Comparison of ENCODE assay signal across 24 mouse cellular contexts in the genomic region with DNA sequence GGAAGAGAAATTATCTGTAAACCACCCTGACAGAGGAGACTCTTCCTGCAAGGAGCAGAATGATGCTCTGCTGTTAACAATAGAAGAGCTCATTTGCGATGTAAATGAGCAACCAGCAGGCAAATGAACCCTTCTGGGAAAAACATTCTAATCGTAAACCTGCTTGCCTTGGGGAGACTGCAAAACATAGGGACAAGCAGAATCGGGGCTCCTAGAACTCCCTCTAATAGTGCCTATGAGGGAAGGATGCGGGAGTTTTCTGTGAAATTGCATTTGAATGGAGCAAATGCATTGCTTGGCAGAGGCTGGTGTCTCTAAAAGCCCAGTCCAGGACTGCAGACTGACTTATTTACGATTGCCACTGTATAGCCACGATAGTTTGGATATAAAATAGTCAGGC. TPM values are rescaled to one million over a fixed set of nuclear protein-coding genes. Genes with fewer than 3 reads are reported as not detected.
DNase-seq lines count a peak whose midpoint lies in the region; ATAC-seq and TF ChIP-seq lines count a peak whose summit lies in the region.
"Had no signal": no experiment of that assay in that cellular context is flagged by ENCODE, and none has a peak within 500 bp of the region (broad histone marks: within the 10 kb centered on the region; RNA-seq: fewer than 3 reads in every experiment).

No protein-coding gene starts in this region.

- no peak for TF ChIP-seq CTCF in layer of hippocampus, adult 2 months (conservative IDR thresholded peaks at IDR 0.05)

- no peak overlapping the region for H3K4me2 ChIP-seq in hindbrain, embryonic 12.5 days (replicated peaks)
- H3K4me2 ChIP-seq in midbrain, embryonic 12.5 days (replicated peaks): 0 out of 2 replicates have a peak overlapping the region, but pooled peaks have one; percentile 5
- H3K4me2 ChIP-seq in neural tube, embryonic 14.5 days (ENCODE audit: low read depth, low read length): no peak overlapping the region
- H3K4me2 ChIP-seq: heart, embryonic 11.5 days; intestine, embryonic 15.5 days; kidney, embryonic 15.5 days had no signal

- WGBS in hindbrain, embryonic 12.5 days: 27% methylated on average over 6 of the region's 6 CpGs
- WGBS in midbrain, embryonic 12.5 days: 38% methylated on average over 6 of the region's 6 CpGs
- 6% methylated on average over 6 of the region's 6 CpGs for WGBS in neural tube, embryonic 14.5 days

- H3K4me3 ChIP-seq in layer of hippocampus, adult 2 months: no peak overlapping the region
- H3K4me3 ChIP-seq in hindbrain, embryonic 12.5 days: no peak overlapping the region
- H3K4me3 ChIP-seq in midbrain, embryonic 12.5 days: no peak overlapping the region
- H3K4me3 ChIP-seq in neural tube, embryonic 14.5 days (ENCODE audit: low read depth, low read length): no peak overlapping the region
- H3K4me3 ChIP-seq: intestine, embryonic 15.5 days; kidney, embryonic 15.5 days had no signal

- peak overlapping the region; percentile 46; the same call in 1 of the 2 replicates for H3K27ac ChIP-seq in layer of hippocampus, adult 2 months
- H3K27ac ChIP-seq in hindbrain, embryonic 12.5 days: peak overlapping the region; percentile 91
- H3K27ac ChIP-seq in midbrain, embryonic 12.5 days (replicated peaks): peak overlapping the region; percentile 84
- peak overlapping the region; percentile 97 for H3K27ac ChIP-seq in neural tube, embryonic 14.5 days (ENCODE audit: low read depth, low read length)
- H3K27ac ChIP-seq: intestine, embryonic 15.5 days; kidney, embryonic 15.5 days had no signal

- no peak overlapping the region for H3K9ac ChIP-seq in hindbrain, embryonic 12.5 days
- H3K9ac ChIP-seq in midbrain, embryonic 12.5 days (replicated peaks): no peak overlapping the region; the same call in 1 of the 2 replicates
- H3K9ac ChIP-seq in neural tube, embryonic 14.5 days (replicated peaks; ENCODE audit: low read depth, low read length): no peak overlapping the region
- H3K9ac ChIP-seq: intestine, embryonic 15.5 days; kidney, embryonic 15.5 days had no signal

- no peaks in the 10 kb centered on the region for H3K9me3 ChIP-seq in hindbrain, embryonic 12.5 days (replicated peaks)
- no peaks in the 10 kb centered on the region for H3K9me3 ChIP-seq in midbrain, embryonic 12.5 days
- no peaks in the 10 kb centered on the region for H3K9me3 ChIP-seq in neural tube, embryonic 14.5 days (ENCODE audit: control insufficient read depth, low read length)
- H3K9me3 ChIP-seq: intestine, embryonic 15.5 days; kidney, embryonic 15.5 days had no signal

- peak; percentile 41 for ATAC-seq in hindbrain, embryonic 12.5 days (ENCODE audit: low FRiP score)
- no peak for ATAC-seq in midbrain, embryonic 12.5 days (ENCODE audit: low FRiP score, low read depth)
- ATAC-seq in neural tube, embryonic 14.5 days (ENCODE audit: low read depth): peak; percentile 72
- no peak for ATAC-seq in granulocyte monocyte progenitor cell, adult 5-6 weeks (replicated peaks; ENCODE audit: poor library complexity, severe bottlenecking)
- ATAC-seq: intestine, embryonic 15.5 days had no signal

- H3K36me3 ChIP-seq in hindbrain, embryonic 12.5 days: no peaks in the 10 kb centered on the region
- H3K36me3 ChIP-seq in midbrain, embryonic 12.5 days: no peaks in the 10 kb centered on the region
- no peaks in the 10 kb centered on the region for H3K36me3 ChIP-seq in neural tube, embryonic 14.5 days (ENCODE audit: control insufficient read depth, insufficient read depth, low read length)
- H3K36me3 ChIP-seq: intestine, embryonic 15.5 days; kidney, embryonic 15.5 days had no signal

- no peaks in the 10 kb centered on the region for H3K27me3 ChIP-seq in hindbrain, embryonic 12.5 days
- peaks cover 23% of the 10 kb centered on the region for H3K27me3 ChIP-seq in midbrain, embryonic 12.5 days
- no peaks in the 10 kb centered on the region for H3K27me3 ChIP-seq in neural tube, embryonic 14.5 days (ENCODE audit: control insufficient read depth, insufficient read depth, low read length)
- H3K27me3 ChIP-seq: intestine, embryonic 15.5 days had no signal

- peaks cover 31% of the 10 kb centered on the region for H3K4me1 ChIP-seq in hindbrain, embryonic 12.5 days
- H3K4me1 ChIP-seq in midbrain, embryonic 12.5 days: peaks cover 28% of the 10 kb centered on the region
- peaks cover 21% of the 10 kb centered on the region for H3K4me1 ChIP-seq in neural tube, embryonic 14.5 days (ENCODE audit: control insufficient read depth, insufficient read depth, low read length)
- H3K4me1 ChIP-seq: intestine, embryonic 15.5 days; kidney, embryonic 15.5 days had no signal

- DNase-seq in layer of hippocampus, adult 2 months (ENCODE audit: low spot score in 2 of 2): no peak
- DNase-seq in layer of hippocampus, adult 8-10 months (ENCODE audit: low spot score in 2 of 2): no peak
- no peak for DNase-seq in adipocyte (ENCODE audit: low spot score)
- DNase-seq in gastrocnemius, adult 18-20 months (ENCODE audit: low spot score): no peak
- DNase-seq: cerebellum, adult 11 months; gastrocnemius, postnatal 14 days; heart, postnatal 14 days; lung, adult 2 months; lung, postnatal 36 days; thymus, adult 18-20 months had no signal

RNA-seq across cellular contexts. Expression of a gene that starts 32.8 kb away (rescaled TPM):
- total RNA-seq in layer of hippocampus, adult 2 months (2021): 1 to 10 TPM in 1 of 2 experiments, under 1 TPM in 1; 0.41 to 1.0 TPM
- under 1 TPM; 0.18 to 0.90 (median 0.44) TPM for total RNA-seq in layer of hippocampus, adult 8-10 months (2022)
- polyA plus RNA-seq in hindbrain, embryonic 12.5 days (2016; fragmentation: Nextera tagmentation; extraction: Ambion mirVana): not detected in 2 replicates
- 0.08 and 0.10 TPM in 2 replicates for polyA plus RNA-seq in midbrain, embryonic 12.5 days (2016; fragmentation: Nextera tagmentation; extraction: Ambion mirVana)
- 0.25 and 0.50 TPM in 2 replicates for polyA plus RNA-seq in neural tube, embryonic 14.5 days (2014; fragmentation: Nextera tagmentation; extraction: Ambion mirVana)
- not detected for total RNA-seq in gastrocnemius, adult 18-20 months (2021)
- not detected in 2 replicates for total RNA-seq in granulocyte monocyte progenitor cell, adult 5-6 weeks (2014; fragmentation: Nextera tagmentation)
- total RNA-seq in granulocyte monocyte progenitor cell, adult 5-6 weeks (2017): not detected in 2 replicates
- total RNA-seq: adrenal gland, adult 18-20 months; common myeloid progenitor, adult 5-6 weeks; gastrocnemius, postnatal 14 days; heart, postnatal 14 days; liver, adult 2 months; MEL had no signal
- polyA plus RNA-seq: embryonic facial prominence, embryonic 11.5 days; intestine, embryonic 15.5 days; kidney, embryonic 15.5 days; liver, adult 2 months; stomach, embryonic 14.5 days had no signal

RNA-seq across cellular contexts. Expression of a gene that starts 56.2 kb away (rescaled TPM):
- total RNA-seq in layer of hippocampus, adult 2 months (2021): under 1 TPM; 0.49 to 0.69 TPM
- total RNA-seq in layer of hippocampus, adult 8-10 months (2022): under 1 TPM in 1 of 4 experiments, not detected in 3; 0.23 TPM
- 1.1 and 1.2 TPM in 2 replicates for polyA plus RNA-seq in hindbrain, embryonic 12.5 days (2016; fragmentation: Nextera tagmentation; extraction: Ambion mirVana)
- 1.1 and 1.7 TPM in 2 replicates for polyA plus RNA-seq in midbrain, embryonic 12.5 days (2016; fragmentation: Nextera tagmentation; extraction: Ambion mirVana)
- polyA plus RNA-seq in neural tube, embryonic 14.5 days (2014; fragmentation: Nextera tagmentation; extraction: Ambion mirVana): 0.62 and 1.8 TPM in 2 replicates
- total RNA-seq in gastrocnemius, adult 18-20 months (2021): not detected
- not detected in 2 replicates for total RNA-seq in granulocyte monocyte progenitor cell, adult 5-6 weeks (2014; fragmentation: Nextera tagmentation)
- 0.98 TPM in 1 of 2 replicates, not detected in the other for total RNA-seq in granulocyte monocyte progenitor cell, adult 5-6 weeks (2017)
- total RNA-seq: adrenal gland, adult 18-20 months; common myeloid progenitor, adult 5-6 weeks; heart, postnatal 14 days; liver, adult 2 months; MEL; neutrophil, adult 5-6 weeks had no signal
- polyA plus RNA-seq: liver, adult 2 months had no signal

Comparison
In these comparisons a context has a peak if more than half of its experiments do, and no peak if none do; other contexts are left out.
1. H3K27ac ChIP-seq: peak in every context shown above with its lines; median percentile 97 in neural tube, embryonic 14.5 days; 91 in hindbrain, embryonic 12.5 days; 84 in midbrain, embryonic 12.5 days; 46 in layer of hippocampus, adult 2 months.
2. ATAC-seq: peak in hindbrain, embryonic 12.5 days (single experiment) and neural tube, embryonic 14.5 days (single experiment); none in midbrain, embryonic 12.5 days (single experiment) and granulocyte monocyte progenitor cell, adult 5-6 weeks (single experiment).